Mouse (Mus musculus): ENCODE data around the gene Dennd2c.

The Dennd2c gene

DNA sequence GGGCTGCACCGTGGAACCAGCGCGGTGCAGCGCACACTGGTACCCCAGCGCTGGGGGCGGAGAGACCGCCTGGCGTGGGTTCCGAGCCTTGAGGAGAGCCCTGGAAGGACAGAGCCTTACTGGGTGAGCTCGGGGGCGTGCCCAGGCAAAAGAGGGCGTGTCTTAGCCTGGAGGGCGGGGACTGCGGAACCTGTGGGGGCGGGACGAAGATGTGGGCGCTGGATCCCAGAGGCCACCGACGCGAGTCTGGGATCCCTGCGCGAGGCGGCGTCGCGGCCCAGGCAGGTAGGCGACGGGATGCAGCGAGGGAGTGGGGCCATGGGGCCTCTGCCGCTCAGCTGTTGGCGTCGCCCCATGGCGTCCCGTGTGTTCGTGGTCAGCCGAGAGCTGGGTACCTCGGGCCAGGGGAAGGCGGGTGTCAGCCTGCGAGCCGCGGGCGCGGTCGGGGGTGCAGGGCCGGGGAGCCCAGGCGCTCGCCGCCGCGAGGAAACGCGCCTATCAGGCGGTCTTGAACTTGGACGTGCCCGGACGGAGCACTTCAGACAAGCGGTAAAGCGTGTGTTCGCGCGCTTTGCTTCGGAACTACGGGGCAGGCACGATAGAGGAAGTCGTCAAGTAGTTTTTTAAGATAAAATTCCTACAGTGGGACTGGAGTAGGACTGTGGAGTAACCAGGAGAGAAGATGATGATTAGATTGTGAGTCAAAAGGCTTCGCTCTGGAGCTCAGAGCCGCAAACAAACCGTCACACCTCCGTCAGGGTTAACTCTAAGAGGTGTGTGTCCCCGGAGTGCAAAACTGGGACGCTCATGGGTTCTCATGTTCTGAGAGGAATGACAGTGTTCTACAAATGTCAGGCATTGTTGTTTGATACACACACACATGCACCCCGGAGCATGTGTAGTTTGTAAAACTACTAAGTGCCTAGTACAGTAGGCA is at the start of gene Dennd2c:
Gene Dennd2c (plus strand): TSS at position 151 of the 937 bp plus-strand sequence.
- peak; percentile 94 for DNase-seq (ENCODE audit: low read depth, low spot score)

DNA sequence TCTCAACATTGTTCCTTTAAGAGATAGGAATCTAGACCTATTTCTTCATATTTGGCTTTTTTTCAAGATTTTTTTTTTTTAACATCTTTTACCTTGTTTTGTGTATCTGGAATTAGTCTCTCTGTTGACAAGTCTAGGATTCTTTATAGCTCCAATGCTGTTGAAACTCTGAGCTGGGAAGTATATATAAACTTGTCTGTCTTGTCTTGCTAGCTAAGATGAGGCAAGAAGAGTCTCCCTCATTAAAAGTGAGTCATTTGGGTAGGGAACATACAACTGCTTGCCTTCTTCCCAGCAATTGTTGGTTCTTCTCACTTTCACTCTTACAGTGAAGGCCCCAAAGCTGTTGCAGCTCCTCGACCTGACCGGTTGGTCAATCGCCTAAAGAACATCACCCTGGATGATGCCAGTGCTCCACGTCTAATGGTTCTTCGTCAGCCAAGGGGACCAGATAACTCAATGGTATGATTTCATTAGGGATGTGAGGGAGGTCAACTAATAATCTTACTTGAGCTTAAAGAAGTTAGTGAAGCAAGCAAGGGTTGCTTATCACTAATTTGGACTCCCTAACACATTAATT is 46.3 kb upstream of the Dennd2c start:
- no peak for DNase-seq (ENCODE audit: low read depth, low spot score)

DNA sequence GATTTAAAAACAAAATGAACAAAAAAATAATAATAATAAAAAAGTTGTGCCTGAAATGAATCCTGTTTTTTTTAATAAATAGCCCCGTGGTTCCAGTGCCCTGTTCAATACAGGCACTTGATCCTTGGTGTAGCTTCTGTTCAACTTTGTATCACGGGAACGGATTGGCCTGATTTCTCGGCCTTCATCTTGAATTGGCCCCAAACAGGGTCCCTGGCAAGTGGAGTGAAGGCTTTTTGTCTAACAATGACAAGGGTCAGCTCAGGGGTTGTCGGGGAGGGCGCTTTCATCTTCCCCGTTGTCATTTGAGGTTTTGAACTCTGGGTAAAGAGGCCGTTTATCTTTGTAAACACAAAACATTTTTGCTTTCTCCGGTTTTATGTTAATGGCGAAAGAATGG is 44.7 kb upstream of the Dennd2c start:
- DNase-seq (ENCODE audit: low read depth, low spot score), result no peak

DNA sequence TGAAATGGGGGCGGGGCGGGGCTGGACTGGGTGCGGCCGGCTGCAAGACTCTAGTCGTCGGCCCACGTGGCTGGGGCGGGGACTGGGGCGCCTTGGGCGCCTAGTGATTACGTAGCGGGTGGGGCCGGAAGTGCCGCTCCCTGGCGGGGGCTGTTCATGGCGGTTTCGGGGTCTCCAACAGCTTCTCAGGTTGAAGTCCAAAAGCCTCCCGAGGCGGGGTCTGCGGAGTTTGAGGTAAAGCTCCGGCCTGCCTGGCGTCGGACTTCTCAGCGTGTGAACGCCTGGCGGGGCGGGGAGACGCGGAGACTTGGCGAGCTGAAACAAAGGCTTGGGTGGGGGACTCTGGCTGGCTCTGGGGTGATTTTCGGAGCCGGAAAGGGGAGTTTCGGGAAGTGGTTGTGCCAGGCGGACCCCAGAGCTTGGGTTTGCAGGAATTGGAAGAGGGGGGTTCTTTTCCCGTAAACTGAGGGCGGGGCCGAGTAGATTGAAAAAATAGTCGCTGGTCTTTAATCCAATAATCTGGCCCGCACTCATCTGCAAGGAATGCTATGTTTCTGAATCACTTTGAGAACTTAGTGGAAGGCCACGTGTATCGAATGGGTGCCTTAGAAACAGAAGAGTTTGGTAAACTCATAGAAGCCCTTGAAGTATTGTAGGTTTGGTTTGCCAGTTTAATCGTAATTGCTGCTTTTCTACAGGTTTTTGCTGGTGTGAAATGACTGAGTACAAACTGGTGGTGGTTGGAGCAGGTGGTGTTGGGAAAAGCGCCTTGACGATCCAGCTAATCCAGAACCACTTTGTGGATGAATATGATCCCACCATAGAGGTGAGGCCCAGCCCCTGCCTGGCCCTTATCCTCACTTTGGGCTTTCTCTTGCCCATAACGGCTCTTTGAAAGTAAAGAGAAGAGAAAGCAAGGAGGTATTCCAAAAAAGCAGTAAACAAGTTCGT is 43.9 kb upstream of the Dennd2c start, which contains the start of gene Nras:
Gene Nras (plus strand): TSS at position 79 of the 951 bp plus-strand sequence.
- peak; percentile 96 for DNase-seq (ENCODE audit: low read depth, low spot score)

DNA sequence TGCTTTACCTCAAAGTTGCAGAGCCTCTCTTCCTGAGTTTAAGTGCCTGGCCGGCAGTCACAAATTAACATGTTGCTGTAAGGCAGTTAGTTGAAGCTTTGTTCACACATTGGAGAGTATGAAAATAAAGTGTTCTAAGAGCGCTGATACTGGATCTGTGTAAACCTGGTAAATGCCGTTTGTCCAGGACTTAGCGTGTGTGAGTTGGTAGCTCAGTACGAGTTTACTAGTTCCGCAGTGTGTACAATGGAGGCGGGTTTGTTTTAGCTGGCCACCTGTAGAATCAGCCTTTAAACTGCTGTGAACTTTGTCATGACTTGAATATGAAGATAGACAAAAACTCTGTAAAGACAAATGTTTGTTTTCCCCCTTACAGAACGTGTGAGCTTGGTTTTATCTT is 35.5 kb upstream of the Dennd2c start:
- DNase-seq (ENCODE audit: low read depth, low spot score), result peak; percentile 16

DNA sequence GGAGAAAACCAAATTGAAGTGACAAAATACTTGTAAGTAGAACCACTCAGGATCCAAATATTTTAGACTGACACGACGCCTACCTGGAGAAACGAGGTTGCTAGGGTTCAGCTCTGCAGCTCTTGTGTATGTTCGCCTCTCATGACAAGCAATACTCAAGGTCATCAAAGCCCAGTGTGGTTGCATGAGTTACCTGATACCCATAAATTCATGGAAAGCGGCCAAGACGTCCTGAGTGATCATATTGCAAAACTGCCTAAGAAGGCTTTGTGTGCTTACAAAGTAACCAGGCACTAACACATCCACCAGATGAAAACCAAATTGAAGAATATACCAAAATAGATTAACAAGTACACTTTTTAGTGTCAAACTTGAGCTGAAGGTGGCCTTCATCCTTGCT is 33.4 kb upstream of the Dennd2c start:
- DNase-seq (ENCODE audit: low read depth, low spot score), result no peak

DNA sequence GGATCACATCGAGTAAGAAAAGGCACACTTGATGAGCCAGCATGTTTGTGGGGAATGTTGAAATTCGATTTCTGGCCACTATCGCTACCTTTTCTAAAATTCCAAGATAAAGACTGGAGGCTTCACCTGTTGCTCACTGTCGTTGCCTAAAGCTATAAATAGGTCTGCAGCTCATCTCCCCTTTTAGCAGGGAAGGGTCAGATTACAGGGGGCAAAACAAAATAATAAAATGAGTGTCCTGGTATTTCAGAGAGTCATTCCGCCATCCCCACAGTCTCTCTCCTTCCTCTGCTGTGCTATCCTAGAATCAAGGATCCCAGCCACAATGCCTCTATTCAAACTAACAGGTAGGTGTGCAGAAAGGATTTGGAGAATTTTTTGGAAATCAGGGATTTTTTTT is 28.6 kb upstream of the Dennd2c start, which contains the start of gene Ampd1:
Gene Ampd1 (plus strand): TSS at position 244 of the 400 bp plus-strand sequence.
- DNase-seq (ENCODE audit: low read depth, low spot score), result no peak

DNA sequence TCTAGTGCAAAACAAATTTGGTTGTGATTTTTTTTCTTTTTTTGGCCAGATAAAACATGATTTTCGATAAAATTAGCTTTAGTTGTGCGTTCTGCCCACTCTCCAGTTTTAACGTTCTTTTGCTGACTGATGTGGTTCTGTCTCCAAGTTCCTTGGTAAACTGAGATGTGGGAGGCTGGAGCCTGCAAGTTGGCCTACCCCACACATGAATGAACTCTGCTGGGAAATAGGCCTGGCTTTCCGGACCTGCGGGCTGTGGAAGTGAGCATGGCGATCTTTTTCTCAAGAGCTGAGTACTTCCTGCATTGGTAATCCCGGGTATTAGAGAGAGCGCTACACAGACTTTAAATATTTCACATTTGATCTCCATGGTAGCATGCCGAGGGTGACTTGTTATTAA is 26.5 kb upstream of the Dennd2c start:
- no peak for DNase-seq (ENCODE audit: low read depth, low spot score)

DNA sequence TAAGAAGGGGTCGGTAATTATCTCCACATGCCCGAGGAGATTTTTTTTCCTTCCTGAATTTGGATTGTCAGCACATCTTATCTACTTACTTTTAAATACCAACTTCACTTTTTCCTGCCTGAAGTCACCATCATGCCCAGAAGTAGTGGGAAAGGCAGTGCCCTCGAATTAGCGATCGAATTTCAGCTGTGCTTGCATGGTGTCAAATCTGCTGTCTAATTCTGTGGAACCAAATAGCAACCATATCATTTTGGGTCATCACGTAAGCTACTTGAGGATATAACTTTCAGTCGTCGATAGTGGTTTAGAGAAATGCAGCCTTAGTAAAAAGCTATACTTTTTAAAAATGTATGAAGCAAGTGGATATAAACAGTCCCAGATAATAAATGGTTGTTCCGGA is 25.9 kb upstream of the Dennd2c start:
- DNase-seq (ENCODE audit: low read depth, low spot score), result no peak

DNA sequence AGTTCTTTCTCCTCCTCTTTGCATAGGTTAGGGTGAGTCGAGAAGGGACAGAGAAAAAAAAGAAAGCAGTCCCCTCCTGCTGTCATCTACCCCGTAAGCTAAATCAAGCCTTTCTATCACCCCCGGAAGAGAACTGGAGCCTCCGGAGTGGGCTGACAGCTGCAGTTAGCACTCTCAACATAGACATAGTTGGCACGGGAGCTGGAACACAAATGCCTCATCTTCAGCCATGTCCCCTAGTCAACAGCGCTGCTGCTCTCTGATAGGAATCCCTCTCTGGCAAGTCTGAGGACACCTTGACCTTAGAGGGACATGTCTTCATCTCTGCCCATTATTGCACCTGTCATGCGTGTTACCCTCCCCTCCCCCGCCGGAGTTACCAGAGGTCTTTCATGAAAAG is 23.1 kb upstream of the Dennd2c start:
- DNase-seq (ENCODE audit: low read depth, low spot score), result no peak

DNA sequence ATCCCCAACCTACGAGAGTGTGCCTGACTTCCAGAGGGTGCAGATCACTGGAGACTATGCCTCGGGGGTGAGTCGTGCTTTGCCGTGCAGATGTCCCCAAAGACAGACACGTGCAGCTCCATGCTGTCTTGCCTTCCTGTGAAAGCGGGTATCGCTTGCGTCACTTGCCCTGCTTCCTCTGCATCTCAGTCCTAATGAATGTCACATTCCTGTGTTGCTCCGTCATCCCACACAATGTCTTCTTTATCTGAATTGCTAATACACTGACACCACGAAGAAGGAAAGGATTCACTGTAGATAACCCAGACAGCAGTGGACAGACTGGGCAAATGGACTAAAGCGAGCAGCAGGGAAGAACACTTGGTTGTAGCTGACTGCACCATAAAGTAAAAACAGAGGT is 21.4 kb upstream of the Dennd2c start:
- DNase-seq (ENCODE audit: low read depth, low spot score), result peak; percentile 63

DNA sequence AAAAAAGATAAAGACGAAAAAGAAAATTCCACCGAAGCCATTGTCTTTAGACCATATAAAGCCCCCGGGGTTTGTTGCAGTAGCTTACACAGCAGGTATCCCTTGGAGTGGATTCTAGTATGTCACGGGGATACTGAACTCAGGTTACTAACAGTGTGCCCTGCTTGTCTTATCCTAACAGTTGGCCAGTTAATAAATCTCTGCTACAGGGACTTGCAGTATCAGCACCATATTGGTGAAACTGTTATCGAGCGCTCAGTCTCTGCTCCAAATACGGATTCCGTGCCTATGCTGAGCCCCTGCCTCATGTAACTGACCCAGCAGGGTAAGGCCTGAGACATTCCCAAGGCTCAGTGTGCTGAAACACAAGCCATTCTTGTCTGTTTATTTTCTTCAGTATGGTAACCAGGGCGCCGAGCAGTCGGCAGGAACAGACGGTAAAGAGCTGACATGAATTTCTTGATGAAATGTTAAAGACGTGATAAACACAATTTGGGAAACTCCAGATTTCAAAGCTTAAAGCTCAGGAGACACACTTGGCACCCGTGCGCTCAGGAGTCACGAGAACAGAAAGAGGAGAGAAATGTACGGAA is 20.4 kb upstream of the Dennd2c start:
- no peak for DNase-seq (ENCODE audit: low read depth, low spot score)

DNA sequence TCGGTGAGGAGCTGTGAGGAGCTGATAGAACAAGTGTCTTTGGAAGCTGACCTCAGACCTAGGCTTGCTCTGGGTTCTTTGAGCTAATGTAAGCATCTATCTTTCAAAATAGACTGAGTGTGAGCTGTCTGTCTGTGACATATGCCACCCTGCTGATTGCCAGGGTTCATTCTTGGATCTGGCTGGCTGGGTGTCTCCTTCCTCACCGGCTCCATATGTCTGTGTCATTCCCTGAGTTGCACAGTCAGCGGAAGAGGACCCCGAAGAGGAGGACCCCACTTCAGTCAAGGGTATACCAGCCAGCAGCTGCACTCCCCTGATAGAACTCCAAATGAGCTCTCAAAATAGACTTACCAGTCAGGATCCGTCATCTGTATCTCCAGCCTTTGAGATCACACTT is 19.6 kb upstream of the Dennd2c start:
- no peak for DNase-seq (ENCODE audit: low read depth, low spot score)

DNA sequence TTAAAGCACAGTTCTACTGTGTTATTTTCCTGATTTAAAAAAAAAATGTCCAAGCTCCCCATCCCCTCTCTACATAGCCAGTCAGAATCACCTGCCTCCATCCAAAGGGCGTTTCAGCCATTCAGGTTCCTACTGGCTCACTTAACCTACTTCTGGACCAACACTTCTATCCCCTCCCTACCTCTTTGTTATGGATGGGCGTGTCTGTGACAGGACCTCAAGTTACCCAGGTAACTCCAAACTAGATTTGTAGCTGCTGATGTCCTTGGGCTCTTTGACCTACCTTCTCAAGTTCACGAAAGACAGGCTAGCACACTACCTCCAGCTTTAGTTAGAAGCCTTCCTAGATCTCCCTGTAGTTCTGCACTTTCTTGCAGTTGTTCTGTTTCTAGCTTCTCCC is 16.4 kb upstream of the Dennd2c start:
- peak; percentile 94 for DNase-seq (ENCODE audit: low read depth, low spot score)

DNA sequence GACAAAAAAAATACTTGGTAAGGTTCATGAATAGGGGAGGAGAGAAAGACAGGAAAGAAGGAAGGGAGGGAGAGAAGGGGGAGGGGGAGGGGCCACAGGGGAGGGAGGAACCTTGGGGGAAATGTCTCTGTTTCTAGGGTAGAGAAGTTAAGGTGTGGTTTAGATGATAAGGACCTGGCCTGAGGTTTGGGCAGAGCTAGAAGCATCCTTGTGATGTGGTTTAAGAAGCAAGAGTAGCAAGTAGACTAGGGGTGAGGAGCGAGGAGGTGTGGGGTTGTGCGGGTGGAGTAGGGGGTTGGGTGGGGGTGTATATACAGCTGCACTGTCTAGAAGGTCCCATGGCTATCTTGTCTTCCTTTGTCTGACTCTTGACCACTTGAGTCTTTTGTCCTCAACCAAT is 10.7 kb upstream of the Dennd2c start:
- no peak for DNase-seq (ENCODE audit: low read depth, low spot score)

DNA sequence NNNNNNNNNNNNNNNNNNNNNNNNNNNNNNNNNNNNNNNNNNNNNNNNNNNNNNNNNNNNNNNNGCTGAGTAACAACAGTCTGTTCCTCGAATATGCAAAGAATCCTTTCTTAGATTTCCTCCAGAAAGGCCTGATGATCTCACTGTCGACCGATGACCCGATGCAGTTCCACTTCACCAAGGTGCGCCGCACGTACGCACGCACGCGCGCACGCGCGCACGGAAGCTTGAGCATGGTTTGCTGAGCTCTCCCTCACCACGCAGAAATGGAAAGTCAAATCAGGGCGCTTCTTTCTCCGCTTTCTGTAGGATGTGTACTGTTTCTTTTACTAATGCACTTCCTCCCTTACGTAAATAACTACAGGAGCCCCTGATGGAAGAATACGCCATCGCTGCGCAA is 3.7 kb upstream of the Dennd2c start:
- peak; percentile 83 for DNase-seq (ENCODE audit: low read depth, low spot score)

DNA sequence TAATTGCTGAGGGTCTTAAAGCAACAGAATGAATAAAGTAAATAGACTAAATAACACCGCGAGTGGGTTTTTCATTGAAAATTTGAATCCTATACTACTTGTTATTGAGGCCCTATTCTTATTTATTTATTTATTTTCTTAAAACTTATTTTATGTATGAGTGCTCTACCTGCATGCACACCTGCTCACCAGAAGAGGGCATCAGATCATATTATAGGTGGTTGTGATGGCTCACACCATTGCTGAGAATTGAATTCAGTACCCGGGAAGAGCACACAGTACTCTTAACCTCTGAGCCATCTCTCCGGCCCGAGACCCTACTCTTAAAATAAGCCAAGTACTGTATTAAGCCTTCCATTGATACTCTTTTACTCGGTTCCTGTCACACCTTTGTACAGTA is 2.7 kb upstream of the Dennd2c start:
- peak; percentile 52 for DNase-seq (ENCODE audit: low read depth, low spot score)

DNA sequence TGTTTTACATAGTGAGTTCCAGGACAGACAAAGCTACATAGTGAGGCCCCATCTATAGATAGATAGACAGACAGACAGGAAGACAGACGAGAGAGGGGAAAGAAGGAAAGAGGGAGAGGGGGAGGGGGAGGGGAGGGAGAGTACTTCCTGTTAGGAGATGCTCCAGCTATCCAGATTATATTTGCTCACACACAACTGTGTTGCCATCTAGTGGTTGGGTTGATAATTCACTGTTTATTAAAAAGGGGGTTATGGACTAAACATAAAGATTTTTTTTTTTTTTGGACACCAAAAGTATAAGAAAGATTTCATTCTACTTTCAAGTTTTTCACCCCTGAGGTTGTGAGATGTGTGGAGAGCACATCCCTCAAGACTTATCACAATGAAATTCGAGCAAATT is 1.7 kb upstream of the Dennd2c start:
- DNase-seq (ENCODE audit: low read depth, low spot score), result peak; percentile 32

DNA sequence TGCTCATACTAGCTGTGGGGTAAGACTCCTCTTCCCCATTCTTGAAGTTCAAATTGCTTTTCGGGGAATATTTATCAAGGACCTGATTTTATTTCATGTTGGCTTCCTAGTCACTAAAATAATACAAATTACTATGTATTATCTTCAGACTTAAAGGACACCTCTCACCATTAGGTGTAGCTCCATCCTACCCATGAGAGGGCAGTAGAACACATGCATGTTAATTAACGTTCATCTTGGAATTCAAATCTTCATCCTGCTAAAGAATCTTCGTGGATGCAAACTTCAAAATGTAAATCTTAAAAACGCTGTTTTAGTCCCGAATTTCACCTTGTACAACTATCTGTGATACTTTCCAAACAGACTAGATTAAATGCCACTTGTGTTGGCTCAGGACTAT is 1.2 kb upstream of the Dennd2c start:
- DNase-seq (ENCODE audit: low read depth, low spot score), result no peak

DNA sequence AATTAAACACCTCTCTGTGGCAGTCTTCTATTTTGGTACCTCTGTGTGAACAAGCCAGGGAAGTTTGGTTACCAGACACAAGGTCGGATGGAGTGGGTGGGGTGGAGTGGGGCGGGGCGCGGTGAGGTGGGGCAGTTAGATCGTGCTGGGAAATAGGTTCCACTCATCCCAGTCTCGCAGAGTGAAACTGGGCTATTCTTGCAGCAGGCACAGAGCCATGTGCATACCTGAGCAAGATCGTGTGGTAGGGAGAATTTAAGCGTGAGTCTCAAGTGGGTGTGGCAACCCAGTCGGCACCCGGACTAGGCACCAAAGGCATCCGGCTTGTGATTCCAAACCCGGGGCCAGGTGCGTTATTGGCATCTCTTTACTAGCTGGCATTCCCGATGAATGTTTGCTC is 495 bp upstream of the Dennd2c start:
- DNase-seq (ENCODE audit: low read depth, low spot score), result no peak

DNA sequence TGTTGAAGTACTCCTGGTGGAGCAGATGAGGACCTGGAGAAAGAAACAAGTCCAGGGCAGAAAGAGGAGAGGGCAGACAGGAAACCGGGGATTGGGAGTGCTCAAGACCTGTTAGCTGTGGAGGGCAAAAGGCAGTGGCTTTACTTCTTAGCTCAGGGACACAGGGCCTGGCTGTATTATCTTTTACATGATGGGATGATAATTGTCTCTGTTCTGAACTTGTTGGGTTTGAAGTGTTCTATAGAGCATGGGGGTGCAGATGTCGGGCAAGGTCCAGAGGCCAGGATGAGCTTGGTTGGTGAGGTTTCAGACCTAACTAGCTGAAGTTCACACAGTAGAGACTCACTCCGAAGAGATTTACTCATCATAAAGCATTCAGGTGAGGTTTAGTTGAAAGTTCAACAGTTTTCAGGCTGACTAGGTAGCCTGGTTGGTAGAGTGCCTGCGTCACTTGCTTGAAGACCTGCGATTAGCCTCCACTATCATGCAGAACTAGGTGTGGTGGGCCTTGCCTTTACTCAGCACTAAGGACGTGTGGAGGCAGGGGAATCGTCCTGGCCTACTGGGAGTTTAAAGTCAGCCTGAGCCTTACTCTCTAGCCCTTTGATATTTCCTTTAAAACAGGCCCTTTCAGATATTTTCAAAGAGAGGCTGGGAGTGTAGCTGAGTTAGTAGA is 5.3 kb downstream of the Dennd2c start:
- peak; percentile 81 for DNase-seq (ENCODE audit: low read depth, low spot score)
